Mouse (Mus musculus) spleen, adult 12 weeks (tissue): ENCODE measurements around the gene Pdzrn4.
"Not testable (repeated sequence)": the region's sequence is repeated elsewhere in the genome, so short reads cannot be mapped to it uniquely, and the experiment has no call there.

Source experiments
- DNase-seq: peaks from one replicate; pipeline ENCODE4 v3.0.0; 2022; ENCODE audit warnings: low spot score

The Pdzrn4 gene

DNA sequence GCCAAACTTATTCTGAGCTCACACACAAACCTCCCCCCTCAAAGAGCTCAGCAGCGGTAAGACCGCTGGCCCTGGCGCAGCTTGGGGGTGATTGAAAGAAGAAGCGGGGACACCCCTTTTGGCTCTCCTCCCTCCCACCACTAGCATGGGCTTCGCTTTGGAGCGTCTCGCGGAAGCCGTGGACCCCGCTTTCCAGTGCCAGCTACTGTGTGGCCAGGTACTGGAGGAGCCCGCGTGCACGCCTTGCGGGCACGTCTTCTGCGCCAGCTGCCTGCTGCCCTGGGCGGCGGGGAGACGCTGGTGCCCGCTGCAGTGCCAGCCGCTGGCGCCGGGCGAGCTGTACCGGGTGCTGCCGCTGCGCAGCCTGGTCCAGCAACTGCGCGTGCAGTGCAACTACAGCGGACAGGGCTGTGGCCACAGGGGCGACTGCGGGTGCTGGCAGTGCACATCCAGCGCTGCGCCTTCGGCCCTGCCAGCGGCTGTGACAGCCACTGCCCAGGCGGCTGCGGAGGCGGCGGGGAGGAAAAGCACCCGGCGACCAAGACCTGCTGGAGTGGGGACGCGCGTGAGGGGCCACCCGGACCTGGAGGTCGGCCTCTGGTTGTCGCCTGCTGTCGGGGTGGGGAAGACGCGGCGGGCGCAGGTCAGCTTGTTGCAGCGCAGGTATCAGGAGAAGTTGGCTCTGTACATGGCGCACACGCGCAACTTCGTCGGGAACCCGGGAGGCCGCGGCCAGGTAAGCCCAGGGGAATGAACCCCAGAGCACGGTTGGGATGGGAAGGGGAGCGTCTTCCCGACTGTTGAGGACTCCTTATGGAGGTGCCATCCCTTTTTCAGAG is at the start of gene Pdzrn4:
Pdzrn4 (plus strand) TSS at position 112 of the 839 bp plus-strand sequence.
- DNase-seq, result no peak

DNA sequence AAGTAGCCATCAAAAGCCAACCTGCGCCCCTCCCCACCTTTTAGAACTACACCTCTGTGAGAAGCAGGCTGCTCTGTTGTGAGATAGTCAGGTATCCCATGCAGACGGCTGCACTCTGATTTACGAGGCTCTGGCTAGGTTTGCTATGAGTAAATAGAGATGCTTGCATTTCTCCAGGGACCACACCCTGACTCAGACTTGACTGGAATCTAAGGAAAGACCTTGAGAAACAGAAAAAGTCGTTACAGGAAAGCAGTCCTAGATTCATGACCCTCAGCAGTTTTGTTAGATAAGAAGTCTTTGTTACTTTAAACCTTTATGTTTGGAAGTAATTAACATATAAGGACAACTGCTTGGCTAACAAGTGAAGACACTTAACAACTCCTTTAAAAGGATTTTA is 49.3 kb upstream of the Pdzrn4 start:
- DNase-seq, result no peak

DNA sequence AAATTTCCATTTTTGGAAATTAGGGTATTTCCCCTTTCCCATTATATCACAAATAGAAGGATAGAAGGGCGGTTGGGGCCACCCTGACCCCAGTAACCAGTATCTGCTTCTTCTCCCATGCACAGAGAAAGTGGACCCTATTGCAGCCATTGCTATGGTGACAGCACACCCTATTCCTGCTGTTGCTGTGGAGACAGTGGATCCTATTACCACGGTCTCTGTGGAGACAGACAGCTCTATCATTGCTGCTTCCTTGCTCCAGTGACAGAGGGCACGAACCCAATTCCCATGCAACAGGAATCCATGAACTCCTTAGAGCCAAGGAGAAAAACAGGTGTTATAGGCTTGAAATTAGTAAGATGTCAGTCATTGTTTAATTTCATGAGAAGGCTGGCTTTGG is 48.8 kb upstream of the Pdzrn4 start:
- no peak for DNase-seq

DNA sequence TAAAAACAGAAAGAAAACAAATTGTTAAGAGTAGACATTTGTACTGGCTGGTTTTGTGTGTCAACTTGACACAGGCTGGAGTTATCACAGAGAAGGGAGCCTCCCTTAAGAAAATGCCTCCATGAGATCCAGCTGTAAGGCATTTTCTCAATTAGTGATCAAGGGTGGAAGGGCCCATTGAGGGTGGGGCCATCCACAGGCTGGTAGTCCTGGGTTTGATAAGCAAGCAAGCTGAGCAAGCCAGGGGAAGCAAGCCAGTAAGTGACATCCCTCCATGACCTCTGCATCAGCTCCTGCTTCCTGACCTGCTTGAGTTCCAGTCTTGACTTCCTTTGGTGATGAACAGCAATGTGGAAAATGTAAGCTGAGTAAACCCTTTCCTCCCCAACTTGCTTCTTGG is 48.2 kb upstream of the Pdzrn4 start:
- not testable (repeated sequence) for DNase-seq

DNA sequence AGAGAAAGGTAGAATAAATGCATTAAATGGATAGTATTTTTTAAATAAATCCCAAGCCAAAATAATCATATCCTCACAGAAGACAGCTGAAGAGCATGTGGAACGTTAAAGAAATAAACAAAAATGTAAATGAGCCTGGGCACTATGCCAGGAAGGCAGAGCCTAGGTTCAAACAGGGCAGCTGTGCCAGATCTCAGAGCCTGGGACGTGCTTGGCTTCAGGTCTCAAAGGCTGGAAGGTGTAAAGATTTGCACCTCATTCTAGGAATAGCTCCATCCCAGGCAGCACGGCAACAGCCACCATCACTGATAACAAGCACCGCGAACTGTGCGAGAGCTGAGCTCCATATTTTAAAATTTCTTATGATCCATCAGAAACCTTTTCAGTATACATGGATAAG is 32.5 kb upstream of the Pdzrn4 start:
- no peak for DNase-seq

DNA sequence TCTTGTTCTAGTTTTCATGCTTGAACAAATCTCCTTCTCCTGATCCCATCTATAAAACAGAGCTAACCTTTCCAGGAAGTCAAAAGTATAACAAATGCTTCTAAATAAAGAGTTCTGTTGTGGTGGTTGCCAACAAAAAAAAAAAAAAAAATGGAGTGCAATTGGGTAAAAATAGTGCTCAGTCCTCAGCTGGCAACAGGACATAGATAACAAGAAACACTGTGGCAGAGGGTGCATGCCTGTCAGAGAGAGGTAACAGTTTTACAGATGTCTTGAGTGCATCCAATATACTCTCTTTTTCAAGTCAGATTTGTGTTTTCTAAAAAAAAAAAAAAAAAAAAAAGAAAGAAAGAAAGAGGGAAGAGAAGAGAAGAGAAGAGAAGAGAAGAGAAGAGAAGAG is 32.1 kb upstream of the Pdzrn4 start:
- DNase-seq, result no peak

DNA sequence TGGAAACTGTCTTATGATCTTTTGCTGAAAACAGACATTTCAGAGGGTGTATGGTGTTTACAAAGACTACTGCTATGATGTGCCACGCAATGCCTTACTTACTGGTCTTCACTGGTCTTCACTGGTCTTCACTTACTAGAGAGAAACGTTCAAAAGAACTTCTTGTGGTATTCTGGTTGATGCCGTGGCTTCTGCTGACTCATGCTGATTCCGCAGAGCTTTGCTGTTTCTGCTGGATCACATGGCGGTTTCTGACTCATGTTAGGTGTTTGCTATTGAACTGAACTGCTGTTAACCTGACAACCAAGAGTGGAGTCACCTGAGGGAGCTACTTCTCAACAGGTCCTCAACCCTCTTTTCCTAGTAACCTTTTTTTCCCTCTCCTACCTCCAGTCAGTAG is 1.9 kb upstream of the Pdzrn4 start:
- no peak for DNase-seq

DNA sequence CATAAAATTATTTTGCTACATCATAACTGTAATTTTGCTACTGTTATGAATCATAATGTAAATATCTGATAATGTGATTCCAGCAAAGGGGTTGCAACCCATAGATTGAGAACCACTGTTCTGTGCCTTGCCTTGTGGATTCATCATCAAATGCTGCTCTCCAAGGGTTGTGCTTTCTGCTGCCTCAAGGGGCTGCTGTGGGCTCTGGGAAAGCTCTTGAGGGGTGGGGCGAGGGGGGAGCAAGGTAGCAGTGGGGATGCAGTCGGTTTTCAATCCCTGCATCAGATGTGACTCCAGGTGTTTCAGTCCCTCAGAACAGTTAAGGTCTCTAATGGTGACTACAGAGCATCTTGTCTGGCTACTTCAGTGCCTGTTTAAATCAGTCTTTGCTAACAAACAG is 2.1 kb downstream of the Pdzrn4 start:
- no peak for DNase-seq

DNA sequence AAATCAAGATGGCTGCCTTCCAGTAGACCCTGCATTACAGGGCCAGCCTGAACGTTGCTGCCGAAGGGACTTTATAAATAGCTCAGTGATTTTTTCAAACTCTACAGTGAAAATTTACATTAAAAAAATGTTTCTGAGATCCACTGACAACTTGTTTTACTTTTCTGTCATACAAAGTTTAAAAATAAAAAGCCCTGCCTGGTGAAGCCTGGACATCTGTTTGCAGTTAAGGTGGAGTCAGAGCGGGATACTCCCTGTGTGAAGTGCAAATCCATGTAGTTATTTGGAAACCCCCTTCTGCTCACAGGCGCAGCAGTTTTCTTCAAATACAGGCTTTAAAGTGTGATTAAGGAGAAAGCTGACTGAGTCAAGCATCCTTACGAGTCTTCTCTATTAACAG is 2.6 kb downstream of the Pdzrn4 start:
- no peak for DNase-seq

DNA sequence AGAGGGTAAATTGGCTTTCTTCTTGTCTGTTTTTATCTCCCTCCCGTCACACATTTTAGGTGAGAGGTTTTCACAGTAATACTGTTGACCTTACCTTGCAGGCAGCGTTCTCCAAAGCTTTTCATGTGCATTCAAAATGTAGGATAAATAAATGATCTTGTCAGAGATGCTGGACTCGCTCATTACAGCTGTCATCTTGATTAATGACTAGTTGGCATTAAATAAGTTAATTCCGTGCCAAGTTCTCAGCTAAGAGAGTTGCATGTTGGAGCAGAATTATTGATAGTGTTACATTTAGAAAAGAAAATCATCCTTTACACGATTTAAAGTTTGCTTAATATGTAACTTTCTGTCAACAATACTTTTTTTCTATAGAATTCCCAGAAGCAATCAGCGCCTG is 4.9 kb downstream of the Pdzrn4 start:
- DNase-seq, result no peak

DNA sequence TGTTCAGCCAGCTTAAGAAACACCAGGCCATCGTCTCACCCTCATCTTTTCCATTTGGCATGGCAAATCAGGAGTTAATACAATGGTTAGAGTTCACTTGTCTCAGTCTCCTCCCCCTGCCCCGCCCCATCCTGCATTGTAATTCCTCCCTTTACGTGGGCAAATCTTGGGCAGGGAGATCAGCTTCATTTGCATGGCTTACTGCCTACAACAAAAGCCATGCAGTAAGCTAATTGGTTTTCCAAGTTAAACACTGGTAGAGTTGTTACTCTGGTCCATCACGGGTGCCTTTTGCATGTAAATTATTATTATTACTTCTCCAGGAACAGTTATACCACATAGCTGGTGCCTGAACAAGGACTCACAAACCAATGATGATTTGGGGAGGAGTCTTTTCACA is 18.6 kb downstream of the Pdzrn4 start:
- DNase-seq, result no peak

DNA sequence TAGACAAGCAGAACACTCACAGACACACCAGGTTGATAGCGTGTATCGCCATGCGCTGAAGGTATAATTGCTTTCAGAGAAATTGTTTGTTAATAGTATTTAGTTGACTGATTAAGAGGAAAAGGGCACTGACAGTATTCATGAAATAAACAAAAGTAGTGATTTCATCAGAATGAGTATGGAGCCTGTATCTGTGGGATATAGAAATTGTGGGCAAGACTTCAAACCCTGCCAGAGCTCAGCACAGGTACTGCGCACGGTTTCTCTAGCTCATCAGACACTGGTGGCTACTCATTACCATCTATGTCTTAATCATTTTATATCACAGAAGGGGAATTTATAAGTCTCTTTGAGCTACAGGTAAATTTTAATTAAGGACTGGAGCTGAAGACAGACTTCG is 19.5 kb downstream of the Pdzrn4 start:
- DNase-seq, result no peak

DNA sequence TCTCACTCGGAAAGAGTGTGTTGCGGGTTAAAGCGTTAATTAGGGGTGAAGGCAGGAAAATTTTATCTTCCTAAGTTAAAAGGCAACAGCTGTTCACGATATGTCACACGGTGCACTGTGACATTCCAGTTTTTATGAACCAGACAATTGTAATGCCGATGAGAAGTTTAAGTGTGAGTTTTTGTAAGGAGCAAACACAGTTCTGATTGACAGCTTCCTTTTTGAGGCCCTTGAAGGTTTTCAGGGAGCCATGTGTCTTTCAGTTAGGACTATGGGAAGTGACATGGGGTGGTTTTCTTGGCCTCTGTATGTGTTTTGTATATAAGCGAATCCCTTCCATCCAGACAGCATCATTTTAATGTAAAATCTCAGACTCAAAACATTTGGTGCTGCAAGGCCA is 20.0 kb downstream of the Pdzrn4 start:
- DNase-seq, result no peak

DNA sequence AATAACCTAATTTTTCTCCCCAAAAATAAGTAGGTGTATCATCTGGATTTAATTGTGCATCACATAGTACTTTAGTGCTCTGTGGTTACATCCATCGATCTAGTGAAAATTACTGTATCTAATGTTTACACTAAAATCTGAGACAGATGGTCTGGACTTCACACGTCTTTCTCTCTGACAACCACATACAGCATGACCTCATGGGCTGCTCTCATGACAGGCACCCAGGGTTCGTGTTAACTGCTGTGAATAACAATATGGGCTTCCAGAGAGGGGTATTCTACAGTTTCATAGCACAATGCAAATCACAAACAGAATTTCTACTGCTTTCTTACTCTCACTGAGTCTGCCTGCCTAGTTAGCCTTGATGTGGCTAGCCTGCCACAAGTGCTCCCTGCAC is 20.4 kb downstream of the Pdzrn4 start:
- no peak for DNase-seq

DNA sequence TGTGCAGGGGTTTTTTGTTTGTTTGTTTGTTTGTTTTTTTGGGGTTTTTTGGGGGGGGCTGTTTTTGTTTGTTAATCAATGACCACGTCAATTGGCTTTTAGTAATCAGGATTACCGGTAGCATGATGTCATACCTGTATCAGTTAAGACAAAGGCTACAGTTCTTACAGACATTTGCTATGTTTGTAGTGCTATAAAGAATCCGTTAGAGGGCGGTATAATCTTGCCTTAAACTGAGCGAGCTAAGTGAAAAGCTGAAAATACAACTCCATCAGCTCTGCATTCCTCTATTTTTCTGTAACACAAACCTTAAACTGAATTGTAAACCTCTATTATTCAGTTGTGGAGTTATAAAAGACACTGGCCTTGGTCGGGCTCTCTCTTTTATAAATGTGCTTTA is 37.9 kb downstream of the Pdzrn4 start:
- DNase-seq, result no peak

DNA sequence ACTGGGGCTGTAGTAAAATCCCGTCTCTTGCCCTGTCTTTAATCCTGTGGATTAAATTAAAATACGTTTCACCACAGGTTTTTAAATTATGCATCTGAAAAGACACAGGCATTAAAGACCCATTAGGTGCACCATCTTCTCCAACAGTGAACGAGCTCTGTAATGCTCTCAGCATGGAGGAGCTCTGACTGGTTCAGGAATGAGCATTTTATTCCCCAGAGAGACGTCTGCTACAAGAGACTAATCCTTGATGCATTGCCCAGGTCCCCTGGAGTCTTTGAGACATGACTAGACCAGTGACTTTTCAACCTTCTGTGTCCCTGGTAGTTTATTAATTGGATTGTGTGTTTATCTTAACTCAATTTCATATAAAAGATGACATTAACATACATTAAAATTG is 38.6 kb downstream of the Pdzrn4 start:
- no peak for DNase-seq

DNA sequence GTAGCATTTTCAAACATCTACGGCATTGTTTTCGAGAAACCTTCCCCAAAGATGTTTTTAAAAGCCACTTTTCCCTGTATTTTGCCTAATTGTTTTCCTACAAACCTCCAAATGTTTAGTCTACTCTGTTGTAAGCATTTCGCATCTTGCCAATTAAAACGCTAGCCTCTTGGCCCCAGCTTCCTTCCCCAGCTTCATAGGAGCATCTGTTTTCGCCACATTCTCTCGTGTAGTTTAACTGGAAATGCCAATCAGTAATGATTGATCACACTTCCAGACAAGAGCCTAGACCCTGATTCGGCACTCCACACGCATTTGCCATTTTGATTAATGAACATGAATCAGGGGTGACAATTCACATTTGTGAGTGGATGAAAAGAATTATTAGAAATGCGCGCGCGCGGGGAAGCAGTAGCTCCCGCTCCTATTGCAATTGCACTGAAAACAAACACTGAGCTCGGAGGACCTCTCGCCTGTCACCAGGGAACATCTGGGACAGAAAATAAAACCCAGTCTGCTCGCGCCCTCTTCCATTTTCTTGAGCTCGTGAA is 45.0 kb downstream of the Pdzrn4 start:
- no peak for DNase-seq

DNA sequence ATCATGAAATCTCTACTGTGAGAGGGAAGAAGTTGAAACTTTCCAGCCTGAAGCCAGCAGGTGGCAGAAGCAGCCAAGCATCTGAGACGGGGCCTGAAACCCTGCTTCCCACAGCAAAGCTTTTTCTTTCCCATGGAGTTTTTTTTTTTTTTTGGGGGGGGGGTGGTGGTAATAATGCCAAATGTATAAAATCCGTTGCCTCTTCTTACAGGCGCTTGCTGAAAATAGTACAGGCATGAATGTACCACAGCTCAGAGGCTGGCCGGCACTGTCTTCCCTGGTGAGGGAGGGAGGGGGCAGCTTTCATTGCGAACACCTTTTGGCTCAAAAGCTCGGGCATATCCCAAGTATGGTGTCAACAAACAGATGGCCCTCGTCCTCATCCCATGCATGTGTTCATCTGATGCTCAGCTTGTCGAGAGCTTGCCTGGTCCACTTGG is 51.0 kb downstream of the Pdzrn4 start:
- no peak for DNase-seq

DNA sequence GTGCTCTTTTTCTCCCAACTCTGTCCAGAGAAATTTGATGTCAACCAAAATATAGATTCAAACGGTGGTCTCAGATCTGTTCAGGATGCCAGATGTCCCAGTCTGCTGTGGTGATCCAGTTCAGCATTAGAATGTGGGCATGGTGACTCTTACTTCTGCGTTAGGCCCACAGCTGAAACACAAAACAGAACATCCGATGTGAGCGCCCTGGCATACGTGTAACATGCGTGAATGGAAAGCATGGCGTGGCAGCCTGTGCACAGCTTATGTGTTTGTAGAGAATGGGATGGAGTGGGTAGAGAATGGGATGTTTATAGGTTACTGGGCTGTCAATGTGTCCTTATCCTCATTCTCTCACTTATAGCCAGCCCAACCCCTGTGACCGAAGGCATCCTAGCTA is 52.4 kb downstream of the Pdzrn4 start:
- no peak for DNase-seq

DNA sequence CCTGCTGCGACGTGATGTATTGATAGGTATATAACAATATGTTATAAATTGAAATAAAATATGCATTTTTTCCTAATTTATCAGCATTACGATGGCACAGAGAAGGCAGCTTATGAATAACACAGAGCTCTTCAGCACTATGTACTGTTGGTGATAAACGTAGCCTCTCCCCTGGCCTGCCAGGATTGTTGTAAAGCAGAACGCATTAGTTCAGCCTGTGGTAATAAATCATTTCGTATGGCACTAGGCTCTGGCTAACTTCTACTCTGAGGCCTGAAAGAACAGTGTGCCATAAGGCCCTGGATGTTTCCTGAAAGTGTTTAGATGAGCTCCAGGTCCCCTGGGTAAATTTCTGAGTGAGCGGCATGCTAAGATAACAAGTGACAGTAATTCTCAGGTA is 55.9 kb downstream of the Pdzrn4 start:
- DNase-seq, result no peak

DNA sequence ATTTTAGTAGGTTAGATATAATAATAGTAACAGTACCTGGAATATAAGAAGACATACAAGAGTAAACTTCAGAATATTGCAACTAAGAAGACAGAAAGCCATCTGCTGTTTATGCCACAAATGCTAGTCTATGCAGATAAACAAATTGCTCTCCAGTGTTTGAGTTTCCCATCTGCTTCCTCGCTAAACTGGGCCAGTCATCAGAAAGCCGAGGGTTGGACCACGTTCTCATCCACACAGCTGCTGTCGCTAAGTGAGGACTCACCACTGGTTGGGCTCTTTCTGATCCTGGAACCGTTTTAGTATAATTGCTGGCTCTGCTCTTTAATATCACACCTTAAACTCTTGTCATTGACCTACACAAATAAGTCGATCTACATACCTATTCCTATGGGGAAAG is 85.5 kb downstream of the Pdzrn4 start:
- DNase-seq, result no peak

DNA sequence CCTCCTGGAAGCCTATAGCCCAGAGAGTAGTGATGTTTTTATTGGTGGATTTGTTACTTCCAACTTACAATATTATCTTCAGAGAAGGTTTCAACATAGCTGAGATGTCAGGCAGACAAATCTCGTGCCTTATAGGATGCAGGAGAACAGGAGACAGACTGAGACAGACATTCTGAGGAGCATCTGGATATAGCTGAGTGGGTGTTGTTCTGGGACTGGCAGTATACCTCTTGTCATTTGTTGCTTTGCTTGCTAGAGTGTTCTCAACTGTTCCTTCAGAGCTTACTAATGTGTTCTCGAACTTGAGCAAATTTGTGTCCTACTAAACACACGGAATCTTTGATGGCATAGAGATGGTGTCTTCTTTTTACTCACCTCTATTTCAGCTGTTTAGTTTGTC is 94.7 kb downstream of the Pdzrn4 start:
- DNase-seq, result no peak

DNA sequence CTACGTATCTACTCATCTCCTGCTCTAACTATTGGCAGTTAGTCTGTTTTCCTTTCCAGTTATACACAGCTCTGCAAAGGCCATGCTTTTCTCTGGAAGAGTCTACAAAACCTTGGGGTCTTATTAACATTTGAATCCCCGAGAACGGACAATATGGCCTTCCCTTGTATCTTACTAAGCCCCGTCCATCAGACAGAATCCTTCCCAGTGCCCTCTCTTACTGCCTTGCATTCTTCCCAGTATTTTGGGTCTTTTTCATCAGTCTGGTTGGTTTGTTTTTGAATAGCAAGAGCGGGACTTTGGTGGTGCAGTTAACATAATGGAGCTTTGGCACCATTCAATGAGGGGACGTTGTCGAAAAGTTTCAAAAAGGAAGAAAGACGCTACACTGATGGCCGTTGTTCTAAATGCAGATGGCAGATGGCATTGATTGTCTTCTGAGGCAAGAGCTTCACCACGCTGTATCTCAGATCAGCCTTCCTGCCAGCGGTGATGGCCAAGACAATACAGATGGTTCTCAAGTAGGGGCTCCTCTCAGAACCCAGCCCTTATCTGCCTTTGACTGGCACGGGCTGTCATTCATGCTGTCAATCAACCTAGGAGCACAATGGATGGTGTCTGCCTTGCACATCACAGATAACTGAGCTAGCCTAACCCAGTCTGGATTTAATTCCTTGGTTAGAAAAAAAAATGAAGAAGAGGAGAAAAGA is 98.9 kb downstream of the Pdzrn4 start:
- no peak for DNase-seq
